Mouse (Mus musculus) CD4-positive naive resting alpha-beta T cell, adult 76 days (primary cell): ENCODE measurements around the gene Hnrnpm. TPM values are rescaled to one million over a fixed set of nuclear protein-coding genes. Genes with fewer than 3 reads are reported as not detected.

Source experiments
- total RNA-seq: library from RNA; stranded (reverse); gene quantifications from one replicate; pipeline ENCODE4 v1.2.4, GENCODE M21; 2023

The Hnrnpm gene
- total RNA-seq: 433 TPM

DNA sequence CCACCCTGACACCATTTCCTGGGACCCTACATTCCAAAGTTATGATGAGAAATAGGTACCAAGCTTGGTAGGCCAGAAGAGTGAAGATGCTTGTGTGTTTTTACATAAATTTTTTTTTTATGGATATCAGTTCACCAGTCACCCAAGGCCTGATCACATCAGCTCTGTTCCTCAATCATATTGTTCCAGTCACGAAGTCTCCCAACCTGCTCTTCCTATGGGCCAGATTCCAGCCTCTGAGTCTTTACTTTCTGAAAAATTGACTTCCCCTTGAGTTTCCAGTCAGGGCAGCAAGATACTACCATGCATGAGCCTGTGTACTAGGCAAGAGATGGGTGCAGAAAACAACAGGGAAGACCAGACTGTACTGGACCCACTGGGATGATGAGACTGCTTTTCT, at the start of gene Hnrnpm:
Hnrnpm (minus strand) TSS at position 101 of the 400 bp plus-strand sequence.

DNA sequence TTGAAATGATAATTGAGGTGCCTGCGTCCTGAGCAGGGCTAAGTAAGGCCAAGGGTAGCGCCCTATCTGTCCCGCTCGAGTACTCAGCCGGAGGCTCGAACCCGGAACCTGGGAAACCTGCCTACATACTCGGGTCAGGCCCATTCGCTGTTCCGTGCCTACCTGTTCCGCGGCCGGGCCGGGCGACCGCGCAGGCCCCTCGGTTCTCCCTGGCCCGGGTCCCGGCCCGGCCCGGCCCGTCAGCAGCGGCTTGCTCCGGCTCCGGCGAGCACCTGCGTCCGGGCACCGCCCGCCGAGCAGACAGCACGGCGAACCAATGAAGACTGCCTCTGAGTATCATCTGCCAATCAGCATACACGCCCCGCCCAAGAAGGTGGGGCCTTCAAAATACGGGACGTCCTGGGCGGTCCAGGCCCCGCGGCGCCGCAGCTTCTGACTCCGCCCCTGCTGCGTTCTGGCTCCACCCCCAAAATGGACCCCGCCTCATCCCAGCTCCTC, 31.8 kb upstream of the Hnrnpm start, which contains the start of gene March2:
March2 (minus strand) TSS at position 287 of the 498 bp plus-strand sequence.

DNA sequence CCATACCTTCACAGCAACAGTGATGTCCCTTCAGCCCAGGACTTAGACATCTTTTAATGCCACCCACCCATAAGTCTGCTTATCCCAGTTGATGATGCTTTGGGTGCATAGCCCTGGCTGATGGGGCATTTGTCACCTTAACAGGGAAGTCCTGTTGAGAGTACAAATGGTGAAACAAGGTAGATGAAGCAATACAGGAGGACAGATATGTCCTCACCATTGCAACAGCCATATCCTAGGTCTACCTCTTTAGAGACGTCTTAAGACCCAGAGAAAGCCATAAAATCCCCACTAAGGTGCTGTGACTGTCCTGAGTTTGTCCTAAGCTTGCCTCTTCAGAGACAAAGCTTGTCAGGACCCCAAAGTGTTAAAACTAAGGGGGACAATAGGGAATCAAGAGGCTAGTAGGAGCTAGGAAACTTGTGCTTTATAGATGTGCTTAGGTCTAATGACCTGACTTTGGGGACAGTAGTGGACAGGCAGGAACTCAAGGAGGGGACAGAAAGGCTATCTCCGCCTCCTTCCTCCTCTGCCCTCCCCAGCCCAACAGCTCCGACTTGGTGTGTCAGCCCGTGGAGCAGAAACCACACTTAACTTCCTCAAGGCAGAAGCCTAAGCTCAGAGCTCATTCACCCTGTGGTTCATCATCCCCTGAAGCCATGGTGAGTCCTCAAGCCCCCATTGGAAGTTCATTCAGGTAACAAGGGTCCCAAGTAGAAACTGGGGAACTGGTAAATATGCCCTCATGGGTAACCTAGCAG, 49.0 kb downstream of the Hnrnpm start, which contains the start of gene Pram1:
Pram1 (plus strand) TSS at position 541 of the 761 bp plus-strand sequence.

DNA sequence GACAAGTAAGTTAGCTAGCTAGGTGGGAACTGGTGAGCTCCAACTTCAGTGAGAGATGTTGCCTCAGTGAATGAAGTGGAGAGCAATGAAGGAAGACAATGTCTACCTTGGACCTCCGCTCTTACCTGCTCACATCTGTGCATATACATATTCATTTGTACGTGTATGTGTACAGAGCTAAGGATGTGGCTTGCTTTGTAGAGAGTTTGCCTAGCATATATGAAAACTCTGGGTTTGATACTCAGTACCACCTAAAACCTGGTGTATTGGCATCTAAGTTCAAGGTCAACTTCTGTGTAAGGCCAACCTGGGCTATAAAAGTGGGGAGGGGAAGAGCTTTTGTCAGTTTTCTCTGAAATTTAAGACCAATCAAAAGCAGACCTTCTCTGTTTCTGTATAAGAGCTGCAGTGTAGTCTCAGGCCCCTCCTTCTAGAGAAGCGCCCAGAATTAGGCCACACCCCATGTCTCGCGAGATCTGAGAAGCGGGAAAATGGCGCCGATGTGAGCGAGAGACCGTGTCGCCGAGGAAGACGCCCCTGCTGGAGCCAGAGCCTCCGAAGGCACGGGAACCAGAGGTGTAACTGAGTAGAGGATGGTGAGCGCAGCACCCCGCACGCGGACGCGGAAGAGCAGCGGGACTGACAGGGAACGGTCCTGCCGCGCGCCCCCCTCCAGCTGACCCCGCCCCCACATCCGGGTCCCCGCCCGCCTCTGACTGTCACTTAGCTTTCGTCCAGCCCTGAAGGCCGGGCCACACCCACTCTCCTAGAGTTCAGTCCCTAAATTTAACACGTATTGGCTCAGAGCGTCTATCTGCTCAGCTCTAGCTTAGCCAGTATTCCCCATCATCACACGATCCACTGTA, 57.8 kb downstream of the Hnrnpm start, which contains the start of gene Zfp414:
Zfp414 (plus strand) TSS at position 470 of the 866 bp plus-strand sequence.

Other genes starting within 250 kb of the Hnrnpm start
- gene Adamts10, start 162.7 kb downstream of the Hnrnpm start, total RNA-seq: 128 TPM
- 6.1 TPM for gene Myo1f, start 131.2 kb downstream of the Hnrnpm start, total RNA-seq
- 50.5 TPM for gene Zfp414, start 57.8 kb downstream of the Hnrnpm start, total RNA-seq
- 3.5 TPM for gene Pram1, start 48.8 kb downstream of the Hnrnpm start, total RNA-seq
- 60.8 TPM for gene March2, start 31.8 kb upstream of the Hnrnpm start, total RNA-seq
- 239 TPM for gene Rab11b, start 73.7 kb upstream of the Hnrnpm start, total RNA-seq
- gene Angptl4, start 95.0 kb upstream of the Hnrnpm start, total RNA-seq: 0.73 TPM
- gene Kank3, start 123.7 kb upstream of the Hnrnpm start, total RNA-seq: 2.0 TPM
- gene Rps28, start 137.7 kb upstream of the Hnrnpm start, total RNA-seq: 4,743 TPM
- 141 TPM for gene Ndufa7, start 137.7 kb upstream of the Hnrnpm start, total RNA-seq
- gene Cd320, start 156.2 kb upstream of the Hnrnpm start, total RNA-seq: 5.4 TPM
- gene Gm7029, start 187.0 kb upstream of the Hnrnpm start, total RNA-seq: not detected
- gene Kifc1, start 203.8 kb upstream of the Hnrnpm start, total RNA-seq: 8.8 TPM
- gene Platr17, start 218.3 kb upstream of the Hnrnpm start, total RNA-seq: 0.76 TPM
- 59.3 TPM for gene Daxx, start 222.6 kb upstream of the Hnrnpm start, total RNA-seq
- gene Tapbp, start 229.0 kb upstream of the Hnrnpm start, total RNA-seq: 295 TPM
- 30.9 TPM for gene Zbtb22, start 229.0 kb upstream of the Hnrnpm start, total RNA-seq
- 151 TPM for gene Rgl2, start 242.7 kb upstream of the Hnrnpm start, total RNA-seq